Mouse (Mus musculus): Measurements from ENCODE around the gene Oaz3.
A peak's percentile ranks its signal among the peaks of the same experiment; 100 is the strongest.

Gene Oaz3

DNA sequence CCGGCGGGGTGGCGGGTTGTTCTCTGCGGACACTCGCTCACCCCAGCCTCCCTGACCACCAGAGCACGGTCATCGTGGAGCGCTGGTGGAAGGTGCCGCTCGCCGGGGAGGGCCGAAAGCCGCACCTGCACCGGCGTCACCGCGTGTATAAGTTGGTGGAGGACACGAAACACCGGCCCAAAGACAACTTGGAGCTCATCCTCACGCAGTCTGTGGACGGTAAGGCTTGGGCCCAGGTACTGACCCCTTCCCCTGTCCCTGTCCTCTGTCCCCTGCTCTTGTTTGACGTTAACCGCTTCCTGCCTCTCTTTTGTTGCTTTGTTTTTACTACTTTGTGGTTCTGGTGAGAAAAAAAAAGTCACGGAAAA is at the start of gene Oaz3:
Gene Oaz3 (minus strand): TSS at position 319 of the 368 bp plus-strand sequence.
- no peak for DNase-seq (ENCODE audit: low read depth, low spot score)

DNA sequence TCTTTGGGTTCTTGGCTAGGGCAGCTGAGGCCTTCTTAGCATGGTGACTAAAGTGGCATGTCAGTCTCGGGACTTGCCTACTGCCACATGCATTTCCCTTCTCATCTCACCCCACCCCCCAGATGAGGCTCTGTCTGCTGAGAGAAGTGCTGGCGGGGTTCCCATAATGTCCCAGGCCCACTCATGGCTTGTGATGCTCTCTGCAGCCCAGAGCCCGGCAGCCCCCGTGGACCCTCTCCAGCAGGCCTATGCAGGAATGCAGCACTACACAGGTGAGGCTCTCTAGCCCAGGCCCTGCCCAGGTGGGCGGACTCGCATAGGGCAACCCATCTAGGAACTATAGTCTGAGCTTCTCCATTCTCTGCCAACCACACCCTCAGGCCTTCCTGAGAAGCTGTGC is 43.9 kb upstream of the Oaz3 start:
- peak; percentile 17 for DNase-seq (ENCODE audit: low read depth, low spot score)

- no peak for DNase-seq (ENCODE audit: low read depth, low spot score)
Observed at GRCm38 (mm10) chr3:94485922-94486321, 42.2 kb upstream of the Oaz3 start.

- DNase-seq (ENCODE audit: low read depth, low spot score) = no peak
Observed at GRCm38 (mm10) chr3:94483790-94484439, 40.2 kb upstream of the Oaz3 start.

- peak; percentile 77 for DNase-seq (ENCODE audit: low read depth, low spot score)
Observed at GRCm38 (mm10) chr3:94482764-94483385, 39.2 kb upstream of the Oaz3 start.

DNA sequence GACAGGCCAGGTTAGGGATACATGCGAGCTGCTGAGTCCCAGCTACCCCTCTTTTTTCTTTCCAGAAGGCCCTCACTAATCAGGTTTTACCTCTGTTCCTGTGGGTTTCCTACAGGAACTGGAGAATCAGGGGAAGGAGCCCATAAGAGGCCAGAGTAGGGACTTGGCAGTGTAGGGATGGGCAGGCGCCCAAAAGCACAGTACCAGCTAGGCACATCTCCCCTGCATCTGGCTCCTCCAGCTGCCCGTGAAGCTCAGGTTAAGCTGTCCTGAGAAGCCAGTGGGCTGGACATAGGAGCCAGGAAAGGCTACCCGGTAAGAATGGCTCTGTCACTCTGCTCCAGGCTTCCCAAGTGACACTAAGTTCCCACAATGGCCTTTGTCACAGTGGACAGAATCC is 37.7 kb upstream of the Oaz3 start:
- no peak for DNase-seq (ENCODE audit: low read depth, low spot score)

DNA sequence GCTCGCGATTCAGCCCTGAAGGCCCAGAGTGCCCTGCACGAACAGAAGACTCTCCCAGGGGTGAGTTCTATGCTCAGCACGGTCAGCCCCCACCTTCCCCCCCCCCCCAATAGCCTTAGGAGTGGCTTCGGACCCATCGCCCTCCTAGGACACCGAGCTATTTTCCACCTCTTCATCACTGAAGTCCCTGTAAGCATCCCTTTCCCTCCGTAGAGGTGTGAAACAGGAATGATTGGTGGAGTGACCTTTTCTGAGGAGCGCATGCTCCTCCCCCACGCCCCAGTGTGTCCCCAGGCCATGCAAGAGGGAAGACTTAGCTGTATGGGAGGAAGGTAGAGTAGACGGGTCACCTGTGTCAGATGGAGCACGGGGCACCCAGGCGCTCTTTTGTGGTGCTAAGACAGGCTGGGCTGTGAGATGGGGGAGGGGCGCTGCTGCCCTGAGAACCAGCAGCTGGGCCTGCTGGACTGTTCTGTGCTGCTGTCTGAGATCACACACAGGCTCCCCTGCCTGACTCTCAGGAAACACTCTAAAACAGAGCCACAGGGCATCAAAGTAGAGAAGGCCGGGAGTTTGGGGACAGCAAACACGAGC is 36.7 kb upstream of the Oaz3 start, which contains the start of gene Riiad1:
Gene Riiad1 (minus strand): TSS at position 51 of the 594 bp plus-strand sequence.
- no peak for DNase-seq (ENCODE audit: low read depth, low spot score)

GRCm38 (mm10) chr3:94479564-94479963 is 35.8 kb upstream of the Oaz3 start:
- no peak for DNase-seq (ENCODE audit: low read depth, low spot score)

DNA sequence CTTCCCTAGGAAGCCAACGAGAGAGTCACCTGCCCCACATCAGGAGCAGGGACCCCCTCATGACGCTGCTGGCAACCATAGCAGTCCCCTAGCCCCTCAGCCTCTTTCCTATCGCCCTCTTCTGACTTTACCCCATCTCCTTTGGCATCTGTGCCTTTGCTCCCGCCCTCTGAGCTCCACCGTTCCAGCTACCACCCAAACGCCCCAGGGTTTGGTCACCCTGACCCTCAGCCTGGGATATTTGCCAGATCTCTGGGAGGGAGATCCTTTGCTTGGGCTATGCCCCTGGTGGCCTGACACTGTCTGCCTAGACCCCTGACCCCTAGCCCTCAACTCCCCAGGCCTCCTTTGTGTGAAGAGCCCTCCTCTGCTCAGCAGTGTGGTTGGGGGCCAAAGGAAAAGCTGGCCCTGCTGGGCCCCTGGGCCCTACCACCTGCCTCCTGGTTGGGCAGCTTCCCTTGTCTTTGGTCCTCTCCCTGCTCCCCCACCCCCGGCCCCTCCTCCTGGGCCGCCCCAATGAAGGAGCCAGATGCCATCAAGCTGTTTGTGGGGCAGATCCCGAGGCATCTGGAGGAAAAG is 35.0 kb upstream of the Oaz3 start:
- DNase-seq (ENCODE audit: low read depth, low spot score) = no peak

DNA sequence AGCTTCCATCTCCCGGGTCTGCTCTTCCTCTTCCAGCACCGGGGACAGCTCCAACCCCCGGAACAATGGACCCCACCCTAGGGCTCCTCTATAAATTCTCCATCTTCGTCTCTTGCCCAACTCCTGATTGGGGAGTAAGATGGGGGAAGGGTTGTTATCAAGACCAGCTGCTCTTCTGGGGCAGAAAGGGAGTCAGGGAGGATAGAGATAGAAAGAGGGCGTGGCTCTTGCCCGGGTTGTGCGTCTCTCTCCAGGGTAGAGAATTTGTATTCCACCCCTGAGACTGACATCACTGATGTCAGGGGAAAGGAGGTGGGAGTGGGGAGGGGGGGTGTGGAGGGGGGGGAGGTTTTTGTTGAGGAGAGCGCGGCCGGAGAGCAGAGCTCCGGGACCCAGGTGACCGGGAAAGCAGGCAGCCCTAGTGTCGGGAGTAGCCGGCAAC is 34.3 kb upstream of the Oaz3 start, which contains the start of gene Celf3:
Gene Celf3 (plus strand): TSS at position 315 of the 442 bp plus-strand sequence.
- no peak for DNase-seq (ENCODE audit: low read depth, low spot score)

- no peak for DNase-seq (ENCODE audit: low read depth, low spot score)
Observed at GRCm38 (mm10) chr3:94477444-94477843, 33.7 kb upstream of the Oaz3 start.

DNA sequence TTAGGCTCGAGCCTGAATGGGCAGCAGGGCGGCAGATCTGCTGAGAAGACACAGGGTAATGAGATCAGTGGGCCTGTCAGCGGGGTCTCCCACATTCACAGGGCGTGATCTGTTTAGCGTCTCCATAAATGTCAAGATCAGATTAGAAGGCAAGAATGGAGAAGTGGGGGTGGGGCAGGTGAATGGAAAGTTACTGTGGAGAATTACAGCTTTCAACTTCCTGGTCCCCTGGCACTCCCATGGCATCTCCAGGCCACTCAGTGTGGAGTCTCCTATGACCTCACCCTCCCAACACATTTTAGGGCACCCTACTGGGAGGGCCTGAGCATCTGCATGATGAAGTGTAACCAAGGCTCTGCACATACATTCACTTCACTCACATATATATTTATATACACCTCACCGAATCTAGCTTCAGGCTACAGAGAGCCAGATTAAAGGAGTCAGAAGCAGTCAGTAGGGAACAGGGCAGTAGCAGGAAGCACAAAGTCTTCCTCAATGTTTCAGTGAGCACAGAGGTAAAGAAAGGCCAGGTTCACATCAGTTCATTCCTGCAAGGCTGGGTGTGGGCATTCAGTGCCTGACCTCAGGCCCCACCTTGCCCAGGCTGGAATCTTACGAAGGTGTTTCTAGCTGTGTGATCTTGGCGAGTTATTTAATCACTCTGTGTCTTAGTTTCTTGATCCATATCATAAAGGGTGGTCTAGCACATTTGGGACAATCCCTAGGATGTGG is 32.8 kb upstream of the Oaz3 start:
- DNase-seq (ENCODE audit: low read depth, low spot score) = no peak

- no peak for DNase-seq (ENCODE audit: low read depth, low spot score)
Observed at GRCm38 (mm10) chr3:94473567-94474232, 30.0 kb upstream of the Oaz3 start.

- DNase-seq (ENCODE audit: low read depth, low spot score) = no peak
Observed at GRCm38 (mm10) chr3:94473115-94473505, 29.4 kb upstream of the Oaz3 start.

DNA sequence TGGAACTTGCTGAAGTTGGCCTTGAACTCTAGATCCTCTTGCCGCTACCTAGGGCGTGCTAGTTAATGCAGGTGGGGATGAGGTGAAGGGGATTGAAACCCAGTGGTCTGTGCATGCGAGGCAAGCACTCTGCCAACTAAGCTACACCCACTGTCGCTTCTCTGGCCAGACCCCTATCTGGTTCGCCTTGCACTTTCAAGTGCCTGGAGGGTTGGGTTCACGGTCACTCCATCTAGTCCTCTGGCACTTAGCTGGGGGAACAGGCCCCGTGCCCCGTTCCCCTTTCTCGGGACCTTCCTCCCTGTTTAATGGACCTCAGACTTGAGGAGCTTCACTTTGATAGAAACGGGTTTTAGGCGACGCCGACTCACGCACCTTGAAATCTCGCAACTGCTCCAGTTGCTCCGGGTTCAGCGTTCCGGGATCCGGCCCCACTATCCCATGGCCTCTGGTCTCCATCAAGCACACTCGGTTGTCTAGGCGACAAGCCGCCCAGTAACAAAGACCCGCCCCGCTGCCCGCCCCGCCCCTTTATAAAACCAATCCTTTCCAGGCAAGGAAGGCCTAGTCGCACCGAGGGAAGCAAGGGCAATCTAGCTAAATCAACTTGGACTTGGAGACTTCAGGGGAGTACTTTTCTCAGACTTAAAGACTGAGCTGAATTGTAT is 28.9 kb upstream of the Oaz3 start:
- DNase-seq (ENCODE audit: low read depth, low spot score) = no peak

DNA sequence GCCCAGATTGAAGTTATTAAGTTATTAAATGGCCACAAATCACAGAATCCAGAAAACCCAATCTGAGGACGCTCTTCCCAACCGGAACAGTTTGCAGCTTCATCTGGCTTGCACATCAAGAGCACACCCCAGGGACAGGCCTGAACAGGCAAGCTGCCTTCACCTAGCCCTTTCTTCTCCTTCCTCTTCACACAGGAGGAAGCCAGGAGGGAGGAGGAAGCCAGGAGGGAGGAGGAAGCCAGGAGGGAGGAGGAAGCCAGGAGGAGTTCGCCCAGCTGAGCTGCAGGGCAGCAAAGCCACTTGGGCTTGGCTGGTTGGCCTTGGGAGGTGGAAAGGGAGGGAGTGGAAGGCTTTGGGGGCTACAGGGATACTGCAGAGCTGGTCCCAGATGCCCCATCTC is 25.2 kb upstream of the Oaz3 start:
- DNase-seq (ENCODE audit: low read depth, low spot score) = no peak

GRCm38 (mm10) chr3:94465632-94466430 is 22.1 kb upstream of the Oaz3 start:
- no peak for DNase-seq (ENCODE audit: low read depth, low spot score)

DNA sequence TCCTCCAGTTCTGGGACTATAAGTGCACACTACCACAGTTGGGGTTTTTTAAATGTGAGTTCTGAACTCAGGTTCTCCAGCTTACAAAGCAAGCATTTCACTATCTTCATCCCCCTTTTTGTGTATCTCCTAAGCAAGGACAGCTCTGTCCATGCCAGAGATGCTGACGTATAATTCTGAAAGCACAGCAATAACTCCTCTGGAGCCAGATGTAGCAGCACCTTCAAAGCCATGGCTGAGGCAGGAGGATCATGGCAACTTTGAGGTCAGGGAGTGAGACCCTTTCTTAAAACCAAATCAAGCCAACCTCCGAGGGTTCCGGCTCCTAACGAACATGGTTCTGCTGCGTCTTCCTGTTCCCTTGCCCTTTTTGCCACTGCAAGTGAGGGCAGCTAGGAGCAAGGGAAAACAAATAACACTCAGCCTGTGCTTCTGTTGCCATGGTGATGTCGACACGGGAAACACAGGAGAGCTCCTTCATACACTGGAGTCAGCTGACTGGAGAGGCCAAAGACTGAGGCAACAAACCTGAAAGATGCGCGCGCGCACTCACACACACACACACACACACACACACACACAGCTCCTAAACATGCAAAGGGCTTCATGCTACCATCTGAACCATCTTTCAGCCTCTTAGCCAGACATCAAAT is 20.3 kb upstream of the Oaz3 start:
- no peak for DNase-seq (ENCODE audit: low read depth, low spot score)

- DNase-seq (ENCODE audit: low read depth, low spot score) = peak; percentile 88
Observed at GRCm38 (mm10) chr3:94459834-94460233, 16.1 kb upstream of the Oaz3 start.

All from 3T3-L1 (cell line).